Mouse (Mus musculus): ENCODE measurements at regions not wholly inside any gene's neighbourhood (a gene's known extent, or its start where the extent isn't known, plus 50 kb on each side); places are given as distances from the start of the nearest gene placed in this dataset.

DNA sequence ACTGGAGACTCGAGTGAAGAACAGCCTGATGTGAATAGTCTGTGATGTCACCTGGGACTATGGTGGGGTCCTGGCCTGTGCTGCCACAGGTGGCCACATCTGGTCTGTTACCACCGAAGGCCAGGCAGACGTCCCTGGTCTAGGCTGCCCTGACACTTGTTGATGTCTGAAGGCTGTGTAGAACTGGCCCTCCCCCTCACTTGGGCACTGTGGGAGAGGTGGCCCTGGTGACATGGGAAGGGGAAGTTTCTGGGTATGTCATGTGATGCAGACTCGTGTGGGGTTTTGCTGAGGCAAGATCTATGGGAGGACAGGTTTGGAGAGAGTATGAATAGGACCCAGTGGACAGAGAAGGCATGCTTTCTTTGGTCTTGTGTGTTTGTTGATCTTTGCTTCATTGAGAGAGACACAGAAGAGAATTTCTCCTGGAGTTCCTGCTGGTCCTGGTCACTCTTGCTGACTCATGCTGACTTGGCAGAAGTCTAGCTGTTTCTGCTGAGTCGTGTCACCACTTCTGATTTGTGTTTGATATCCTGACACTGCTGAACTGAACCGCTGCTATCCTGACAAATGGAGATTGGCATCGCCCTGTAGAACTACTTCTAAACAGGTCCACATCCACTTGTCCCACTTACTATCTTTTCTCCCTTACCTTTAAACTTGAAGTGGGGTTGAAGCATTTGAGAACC lies 79.9 kb upstream of the A430005L14Rik start:
- Histone ChIP-seq H3K4me1 (ENCODE audit: control insufficient read depth, insufficient read depth, low read length) (no peaks in the 10 kb centered on the region), H3K9ac (ENCODE audit: low read length) (no peak overlapping the region), H3K4me3 (ENCODE audit: low read length) (no peak overlapping the region), H3K4me2 (ENCODE audit: low read depth, low read length) (no peak overlapping the region), H3K36me3 (ENCODE audit: control insufficient read depth, insufficient read depth) (no peaks in the 10 kb centered on the region), H3K27ac (ENCODE audit: low read length) (no peak overlapping the region), H3K27me3 (ENCODE audit: control insufficient read depth, insufficient read depth, low read length) (no peaks in the 10 kb centered on the region), H3K9me3 (replicated peaks; ENCODE audit: control insufficient read depth, low read length) (no peaks in the 10 kb centered on the region)
- 55% methylated on average over 7 of the region's 7 CpGs for WGBS
- no peak for ATAC-seq (replicated peaks; ENCODE audit: extremely low read depth, insufficient read depth, low FRiP score)

GRCm38 (mm10) chr4:153883057-153883456 lies 74.0 kb upstream of the A430005L14Rik start:
- H3K27ac ChIP-seq (ENCODE audit: low read length), result no peak overlapping the region
- no peak overlapping the region for H3K4me2 ChIP-seq (ENCODE audit: low read depth, low read length)
- ATAC-seq (replicated peaks; ENCODE audit: extremely low read depth, insufficient read depth, low FRiP score), result no peak
- WGBS, result 23% methylated on average over 3 of the region's 3 CpGs
- no peaks in the 10 kb centered on the region for H3K36me3 ChIP-seq (ENCODE audit: control insufficient read depth, insufficient read depth)
- H3K27me3 ChIP-seq (ENCODE audit: control insufficient read depth, insufficient read depth, low read length), result no peaks in the 10 kb centered on the region
- H3K9ac ChIP-seq (ENCODE audit: low read length), result no peak overlapping the region
- H3K9me3 ChIP-seq (replicated peaks; ENCODE audit: control insufficient read depth, low read length), result no peaks in the 10 kb centered on the region
- H3K4me1 ChIP-seq (ENCODE audit: control insufficient read depth, insufficient read depth, low read length), result no peaks in the 10 kb centered on the region
- H3K4me3 ChIP-seq (ENCODE audit: low read length), result no peak overlapping the region

DNA sequence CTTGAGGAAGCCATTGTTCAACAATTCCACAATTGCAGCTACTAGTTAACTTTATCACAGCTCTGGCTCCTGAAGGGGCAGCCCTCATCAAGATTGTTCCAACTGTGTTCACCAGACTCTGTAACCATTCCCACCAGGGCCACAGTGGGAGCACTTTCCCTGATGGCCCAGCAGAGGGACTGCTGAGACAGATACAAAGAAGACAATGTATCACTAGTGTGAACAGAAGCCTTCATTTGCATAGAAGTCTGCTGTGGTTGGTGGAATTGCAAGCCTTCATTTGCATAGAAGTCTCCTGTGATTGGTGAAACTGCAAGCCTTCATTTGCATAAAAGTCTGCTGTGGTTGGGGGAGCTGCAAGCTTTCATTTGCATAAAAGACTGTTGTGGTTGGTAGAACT lies 73.0 kb upstream of the A430005L14Rik start:
- H3K9me3 ChIP-seq (replicated peaks; ENCODE audit: control insufficient read depth, low read length), result no peaks in the 10 kb centered on the region; the same call in 1 of the 2 replicates

GRCm38 (mm10) chr4:153885836-153886235 lies 71.2 kb upstream of the A430005L14Rik start:
- Histone ChIP-seq H3K27me3 (ENCODE audit: control insufficient read depth, insufficient read depth, low read length) (no peaks in the 10 kb centered on the region), H3K36me3 (ENCODE audit: control insufficient read depth, insufficient read depth) (no peaks in the 10 kb centered on the region), H3K4me1 (ENCODE audit: control insufficient read depth, insufficient read depth, low read length) (no peaks in the 10 kb centered on the region), H3K9me3 (replicated peaks; ENCODE audit: control insufficient read depth, low read length) (no peaks in the 10 kb centered on the region; the same call in 1 of the 2 replicates), H3K4me3 (ENCODE audit: low read length) (no peak overlapping the region), H3K4me2 (ENCODE audit: low read depth, low read length) (no peak overlapping the region), H3K27ac (ENCODE audit: low read length) (no peak overlapping the region), H3K9ac (ENCODE audit: low read length) (no peak overlapping the region)
- ATAC-seq (replicated peaks; ENCODE audit: extremely low read depth, insufficient read depth, low FRiP score), result no peak
- 65% methylated on average over 6 of the region's 6 CpGs for WGBS

More for the DNA sequence above, 73.0 kb upstream of the A430005L14Rik start:
- Histone ChIP-seq H3K4me2 (ENCODE audit: low read depth, low read length) (no peak overlapping the region), H3K36me3 (ENCODE audit: control insufficient read depth, insufficient read depth) (no peaks in the 10 kb centered on the region), H3K9ac (ENCODE audit: low read length) (no peak overlapping the region), H3K4me1 (ENCODE audit: control insufficient read depth, insufficient read depth, low read length) (no peaks in the 10 kb centered on the region), H3K4me3 (ENCODE audit: low read length) (no peak overlapping the region), H3K27ac (ENCODE audit: low read length) (no peak overlapping the region), H3K27me3 (ENCODE audit: control insufficient read depth, insufficient read depth, low read length) (no peaks in the 10 kb centered on the region)
- ATAC-seq (replicated peaks; ENCODE audit: extremely low read depth, insufficient read depth, low FRiP score), result no peak

DNA sequence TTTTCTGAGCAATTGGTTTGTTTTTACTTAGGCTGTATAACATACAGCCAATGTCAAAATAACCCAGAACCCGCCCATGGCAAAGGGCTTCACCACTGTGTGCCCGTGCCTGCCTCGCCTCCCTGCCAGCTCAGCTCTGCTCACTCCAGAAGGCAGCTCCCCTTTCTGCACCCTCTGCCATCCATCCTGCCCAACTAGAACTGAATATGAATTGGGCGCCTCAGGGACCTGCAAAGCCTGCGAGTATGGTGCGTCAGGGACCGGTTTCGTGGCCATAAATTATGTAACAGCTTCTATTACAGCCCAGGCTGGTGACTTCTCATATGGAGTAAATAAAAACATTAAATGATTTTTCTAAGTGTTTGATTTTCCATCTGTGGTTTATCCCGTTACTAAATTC lies 66.9 kb upstream of the A430005L14Rik start:
- no peak overlapping the region for H3K4me3 ChIP-seq (ENCODE audit: low read length)
- no peaks in the 10 kb centered on the region for H3K27me3 ChIP-seq (ENCODE audit: control insufficient read depth, insufficient read depth, low read length)
- no peaks in the 10 kb centered on the region; the same call in 1 of the 2 replicates for H3K9me3 ChIP-seq (replicated peaks; ENCODE audit: control insufficient read depth, low read length)
- H3K9ac ChIP-seq (ENCODE audit: low read length), result no peak overlapping the region
- no peak overlapping the region for H3K4me2 ChIP-seq (ENCODE audit: low read depth, low read length)
- WGBS, result 86% methylated on average over 9 of the region's 9 CpGs
- no peaks in the 10 kb centered on the region for H3K4me1 ChIP-seq (ENCODE audit: control insufficient read depth, insufficient read depth, low read length)
- H3K36me3 ChIP-seq (ENCODE audit: control insufficient read depth, insufficient read depth), result no peaks in the 10 kb centered on the region
- no peak overlapping the region for H3K27ac ChIP-seq (ENCODE audit: low read length)
- ATAC-seq (replicated peaks; ENCODE audit: extremely low read depth, insufficient read depth, low FRiP score), result no peak

DNA sequence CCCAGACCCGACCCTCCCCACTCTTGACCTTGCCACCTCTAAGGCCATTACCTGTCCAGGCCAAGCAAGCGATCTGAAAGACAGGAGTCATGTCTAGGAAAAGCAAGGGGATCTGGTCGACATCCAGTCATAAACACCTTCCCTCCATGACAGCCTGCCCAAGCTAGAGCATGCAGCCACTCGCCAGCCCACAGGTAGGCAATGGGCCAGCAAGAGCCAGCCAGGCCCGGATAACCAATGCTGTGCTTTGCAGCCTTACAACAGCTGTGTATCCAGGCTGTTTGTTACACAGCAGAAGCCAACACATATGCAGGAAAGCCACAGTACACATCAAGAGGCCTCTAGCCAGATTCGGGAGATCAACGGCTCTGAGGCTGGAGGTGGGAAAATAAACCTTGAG lies 57.3 kb upstream of the A430005L14Rik start:
- no peaks in the 10 kb centered on the region for H3K36me3 ChIP-seq (ENCODE audit: control insufficient read depth, insufficient read depth)
- no peak overlapping the region for H3K4me2 ChIP-seq (ENCODE audit: low read depth, low read length)
- H3K4me3 ChIP-seq (ENCODE audit: low read length), result no peak overlapping the region
- H3K27me3 ChIP-seq (ENCODE audit: control insufficient read depth, insufficient read depth, low read length), result no peaks in the 10 kb centered on the region
- H3K27ac ChIP-seq (ENCODE audit: low read length), result no peak overlapping the region
- ATAC-seq (replicated peaks; ENCODE audit: extremely low read depth, insufficient read depth, low FRiP score), result no peak
- no peak overlapping the region for H3K9ac ChIP-seq (ENCODE audit: low read length)
- peaks cover 3% of the 10 kb centered on the region; the same call in 1 of the 2 replicates for H3K9me3 ChIP-seq (replicated peaks; ENCODE audit: control insufficient read depth, low read length)
- H3K4me1 ChIP-seq (ENCODE audit: control insufficient read depth, insufficient read depth, low read length), result no peaks in the 10 kb centered on the region
- 65% methylated on average over 7 of the region's 7 CpGs for WGBS

- ATAC-seq (replicated peaks; ENCODE audit: extremely low read depth, insufficient read depth, low FRiP score), result no peak
- Histone ChIP-seq H3K36me3 (ENCODE audit: control insufficient read depth, insufficient read depth) (no peaks in the 10 kb centered on the region), H3K4me1 (ENCODE audit: control insufficient read depth, insufficient read depth, low read length) (no peaks in the 10 kb centered on the region), H3K9ac (ENCODE audit: low read length) (no peak overlapping the region), H3K4me2 (ENCODE audit: low read depth, low read length) (no peak overlapping the region), H3K27ac (ENCODE audit: low read length) (no peak overlapping the region), H3K27me3 (ENCODE audit: control insufficient read depth, insufficient read depth, low read length) (no peaks in the 10 kb centered on the region), H3K4me3 (ENCODE audit: low read length) (no peak overlapping the region), H3K9me3 (replicated peaks; ENCODE audit: control insufficient read depth, low read length) (peaks cover 3% of the 10 kb centered on the region; the same call in 1 of the 2 replicates)
- 70% methylated on average over 9 of the region's 9 CpGs for WGBS
Observed at GRCm38 (mm10) chr4:153905076-153905475, 52.0 kb upstream of the A430005L14Rik start.

DNA sequence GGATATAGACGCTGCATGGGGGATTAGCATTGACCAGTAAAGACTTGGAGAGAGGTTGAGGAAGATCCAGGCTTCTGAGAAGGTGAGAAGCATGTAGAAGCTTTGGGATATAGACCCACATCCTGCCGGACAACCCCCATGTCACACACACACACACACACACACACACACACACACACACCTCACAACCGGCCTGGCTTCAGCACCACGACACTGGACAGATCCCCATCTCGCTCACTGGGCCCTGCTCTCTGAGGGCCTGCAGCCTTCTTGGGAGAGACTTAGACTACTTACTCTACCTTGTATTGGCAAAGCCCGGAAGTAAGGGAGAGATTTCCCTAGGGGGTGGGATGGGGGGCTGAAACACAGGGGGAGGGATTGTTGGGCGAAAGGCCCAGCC lies 51.5 kb upstream of the A430005L14Rik start:
- Histone ChIP-seq H3K4me1 (ENCODE audit: control insufficient read depth, insufficient read depth, low read length) (no peaks in the 10 kb centered on the region), H3K27me3 (ENCODE audit: control insufficient read depth, insufficient read depth, low read length) (no peaks in the 10 kb centered on the region), H3K4me3 (ENCODE audit: low read length) (no peak overlapping the region), H3K27ac (ENCODE audit: low read length) (no peak overlapping the region), H3K9me3 (replicated peaks; ENCODE audit: control insufficient read depth, low read length) (peaks cover 2% of the 10 kb centered on the region; the same call in 1 of the 2 replicates), H3K9ac (ENCODE audit: low read length) (no peak overlapping the region), H3K36me3 (ENCODE audit: control insufficient read depth, insufficient read depth) (no peaks in the 10 kb centered on the region), H3K4me2 (ENCODE audit: low read depth, low read length) (no peak overlapping the region)
- WGBS, result 35% methylated on average over 7 of the region's 7 CpGs
- no peak for ATAC-seq (replicated peaks; ENCODE audit: extremely low read depth, insufficient read depth, low FRiP score)

All from heart, embryonic 16.5 days (tissue).